Mouse (Mus musculus): ENCODE results near the gene Nmral1. TPM values are rescaled to one million over a fixed set of nuclear protein-coding genes. Genes with fewer than 3 reads are reported as not detected.
A peak's percentile ranks its signal among the peaks of the same experiment; 100 is the strongest.

Nmral1 gene
- polyA plus RNA-seq, 1 experiment from 2014 or later: 73.4 TPM

DNA sequence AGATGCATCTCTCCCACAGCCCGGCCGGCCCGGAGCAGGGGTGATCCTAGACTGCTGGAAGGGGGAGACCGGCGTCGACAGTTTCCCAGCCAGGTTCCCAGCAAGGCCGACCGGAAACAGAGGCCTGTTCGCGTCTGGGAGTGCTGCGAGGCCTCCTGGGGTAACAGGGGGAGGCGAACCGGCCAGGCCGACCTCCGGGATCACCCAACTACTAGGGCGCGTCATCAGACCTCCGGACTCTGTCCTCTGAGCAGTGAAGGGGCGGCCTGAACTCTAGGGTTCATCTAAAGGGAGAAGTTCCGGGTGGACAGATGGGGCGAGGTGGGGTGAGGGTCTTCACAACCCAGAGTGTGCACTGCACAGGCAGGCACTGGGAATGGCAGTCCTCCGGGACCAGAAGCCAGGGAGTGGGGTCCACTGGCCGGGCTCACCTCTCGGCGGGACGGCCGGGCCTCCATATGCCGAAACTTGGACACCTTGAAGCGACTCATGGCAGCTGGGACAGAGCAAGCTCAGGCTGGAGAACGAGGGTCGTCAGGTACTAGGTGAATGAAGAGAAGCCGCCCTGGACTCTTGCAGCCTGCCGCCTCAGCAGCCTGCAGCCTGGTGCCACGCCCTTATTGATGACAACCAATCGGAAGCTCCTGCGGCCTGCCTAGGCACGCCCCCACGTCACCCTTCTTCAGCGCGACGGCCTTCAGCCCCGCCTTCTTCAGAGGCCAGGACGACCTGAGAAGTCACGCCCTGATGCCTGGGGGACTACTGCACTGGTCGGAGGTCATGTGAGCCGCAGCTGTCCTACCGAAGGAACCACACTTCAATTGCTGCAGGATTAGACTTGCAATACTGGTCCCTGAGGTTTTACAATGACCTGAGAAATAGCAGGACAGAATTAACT lies 39.8 kb downstream of the Nmral1 start, which contains the start of gene Coro7:
Gene Coro7 (minus strand): TSS at position 657 of the 898 bp plus-strand sequence.
- no peaks in the 10 kb centered on the region for H3K27me3 ChIP-seq (replicated peaks; ENCODE audit: control insufficient read depth, insufficient read depth, low read length)
- H3K4me1 ChIP-seq (replicated peaks; ENCODE audit: control insufficient read depth, insufficient read depth, low read length): peaks cover 8% of the 10 kb centered on the region
- peak within 1 kb of the TSS; percentile 72 for H3K4me2 ChIP-seq (ENCODE audit: low read length)
- H3K9me3 ChIP-seq (ENCODE audit: control insufficient read depth, low read length): no peaks in the 10 kb centered on the region
- peak within 1 kb of the TSS; percentile 51 for H3K27ac ChIP-seq (ENCODE audit: low read depth)
- H3K4me3 ChIP-seq (ENCODE audit: low read depth, low read length): peak within 1 kb of the TSS; percentile 71
- under 1% methylated on average over 47 of the region's 47 CpGs for whole genome bisulfite sequencing
- peak; percentile 88 for ATAC-seq (replicated peaks; ENCODE audit: low FRiP score, low TSS enrichment, low read depth)
- H3K9ac ChIP-seq (ENCODE audit: low read length): peak within 1 kb of the TSS; percentile 55
- H3K36me3 ChIP-seq (ENCODE audit: control insufficient read depth, insufficient read depth, low read length): peaks cover 24% of the 10 kb centered on the region
- peak; percentile 89 for DNase-seq (ENCODE audit: low spot score)

DNA sequence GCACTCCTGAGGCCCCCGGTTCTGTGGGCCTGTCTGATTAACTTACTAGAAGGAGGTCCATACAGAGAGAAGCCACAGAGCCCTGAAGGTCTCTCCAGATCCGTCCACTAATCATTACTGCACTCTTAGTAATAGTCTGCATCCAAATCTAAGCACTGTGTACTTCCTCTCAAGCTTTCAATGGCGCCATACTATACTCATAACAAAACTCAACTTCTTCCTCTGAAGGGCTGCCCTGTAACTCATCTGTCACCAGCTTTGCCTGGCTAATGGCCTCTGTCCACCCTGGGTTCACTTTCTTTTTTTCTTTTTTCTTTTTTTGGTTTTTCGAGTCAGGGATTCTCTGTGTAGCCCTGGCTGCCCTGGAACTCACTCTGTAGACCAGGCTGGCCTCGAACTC lies 41.1 kb downstream of the Nmral1 start:
- no peak overlapping the region for H3K27ac ChIP-seq (ENCODE audit: low read depth)
- H3K4me1 ChIP-seq (replicated peaks; ENCODE audit: control insufficient read depth, insufficient read depth, low read length): peaks cover 8% of the 10 kb centered on the region
- WGBS: 75% methylated on average over 5 of the region's 5 CpGs
- ATAC-seq (replicated peaks; ENCODE audit: low FRiP score, low TSS enrichment, low read depth) (no peak), DNase-seq (ENCODE audit: low spot score) (no peak)
- H3K4me3 ChIP-seq (ENCODE audit: low read depth, low read length): no peak overlapping the region
- no peak overlapping the region for H3K9ac ChIP-seq (ENCODE audit: low read length)
- no peak overlapping the region for H3K4me2 ChIP-seq (ENCODE audit: low read length)
- no peaks in the 10 kb centered on the region for H3K27me3 ChIP-seq (replicated peaks; ENCODE audit: control insufficient read depth, insufficient read depth, low read length)
- peaks cover 35% of the 10 kb centered on the region for H3K36me3 ChIP-seq (ENCODE audit: control insufficient read depth, insufficient read depth, low read length)
- no peaks in the 10 kb centered on the region for H3K9me3 ChIP-seq (ENCODE audit: control insufficient read depth, low read length)

DNA sequence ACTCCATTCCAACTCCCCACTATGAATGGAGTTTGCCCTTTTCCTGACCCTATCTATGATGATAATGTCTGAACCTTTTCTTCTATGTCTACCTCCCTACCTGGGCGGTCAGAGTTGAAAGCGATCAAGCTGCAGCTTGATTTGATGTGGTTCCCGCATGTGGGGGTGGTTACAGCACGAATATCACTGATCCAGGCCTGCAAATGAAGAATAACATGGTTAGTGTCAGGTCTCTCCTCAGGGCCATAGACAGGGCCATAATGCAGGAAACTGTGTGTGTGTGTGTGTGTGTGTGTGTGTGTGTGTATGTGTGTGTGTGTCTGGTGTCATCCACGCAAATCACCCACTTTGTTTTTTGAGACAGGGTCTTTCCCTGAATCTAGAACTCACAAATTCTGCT lies 42.3 kb downstream of the Nmral1 start:
- peaks cover 8% of the 10 kb centered on the region for H3K4me1 ChIP-seq (replicated peaks; ENCODE audit: control insufficient read depth, insufficient read depth, low read length)
- no peak overlapping the region for H3K27ac ChIP-seq (ENCODE audit: low read depth)
- H3K9ac ChIP-seq (ENCODE audit: low read length): no peak overlapping the region
- no peak for DNase-seq (ENCODE audit: low spot score)
- no peaks in the 10 kb centered on the region for H3K9me3 ChIP-seq (ENCODE audit: control insufficient read depth, low read length)
- no peak for ATAC-seq (replicated peaks; ENCODE audit: low FRiP score, low TSS enrichment, low read depth)
- 93% methylated on average over 5 of the region's 5 CpGs for WGBS
- H3K4me2 ChIP-seq (ENCODE audit: low read length): no peak overlapping the region
- peaks cover 42% of the 10 kb centered on the region for H3K36me3 ChIP-seq (ENCODE audit: control insufficient read depth, insufficient read depth, low read length)
- no peaks in the 10 kb centered on the region for H3K27me3 ChIP-seq (replicated peaks; ENCODE audit: control insufficient read depth, insufficient read depth, low read length)
- no peak overlapping the region for H3K4me3 ChIP-seq (ENCODE audit: low read depth, low read length)

DNA sequence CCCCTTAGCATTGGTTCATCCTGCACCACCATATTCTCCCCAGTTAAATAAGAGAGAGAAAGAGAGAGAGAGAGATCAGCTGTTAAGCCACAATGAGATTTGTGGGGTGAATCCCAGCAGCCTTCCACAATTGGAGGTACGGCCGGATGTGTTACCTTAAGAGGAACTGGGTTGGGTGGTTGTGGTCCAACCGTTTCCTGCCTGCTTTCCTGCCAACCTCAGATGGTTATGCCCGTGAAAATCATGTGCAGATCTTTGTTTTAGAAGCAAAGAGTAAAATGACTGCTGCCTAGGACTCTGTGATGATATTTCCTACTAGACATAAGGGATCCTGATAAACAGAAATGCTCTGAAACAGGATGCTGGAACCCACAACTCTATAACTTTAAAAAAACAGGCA lies 45.1 kb downstream of the Nmral1 start:
- H3K9ac ChIP-seq (ENCODE audit: low read length): no peak overlapping the region
- H3K27ac ChIP-seq (ENCODE audit: low read depth): no peak overlapping the region
- ATAC-seq (replicated peaks; ENCODE audit: low FRiP score, low TSS enrichment, low read depth) (no peak), DNase-seq (ENCODE audit: low spot score) (no peak)
- WGBS: 86% methylated on average over 4 of the region's 4 CpGs
- H3K4me2 ChIP-seq (ENCODE audit: low read length): no peak overlapping the region
- H3K27me3 ChIP-seq (replicated peaks; ENCODE audit: control insufficient read depth, insufficient read depth, low read length): no peaks in the 10 kb centered on the region
- peaks cover 8% of the 10 kb centered on the region for H3K4me1 ChIP-seq (replicated peaks; ENCODE audit: control insufficient read depth, insufficient read depth, low read length)
- H3K9me3 ChIP-seq (ENCODE audit: control insufficient read depth, low read length): no peaks in the 10 kb centered on the region
- peaks cover 61% of the 10 kb centered on the region for H3K36me3 ChIP-seq (ENCODE audit: control insufficient read depth, insufficient read depth, low read length)
- H3K4me3 ChIP-seq (ENCODE audit: low read depth, low read length): no peak overlapping the region

DNA sequence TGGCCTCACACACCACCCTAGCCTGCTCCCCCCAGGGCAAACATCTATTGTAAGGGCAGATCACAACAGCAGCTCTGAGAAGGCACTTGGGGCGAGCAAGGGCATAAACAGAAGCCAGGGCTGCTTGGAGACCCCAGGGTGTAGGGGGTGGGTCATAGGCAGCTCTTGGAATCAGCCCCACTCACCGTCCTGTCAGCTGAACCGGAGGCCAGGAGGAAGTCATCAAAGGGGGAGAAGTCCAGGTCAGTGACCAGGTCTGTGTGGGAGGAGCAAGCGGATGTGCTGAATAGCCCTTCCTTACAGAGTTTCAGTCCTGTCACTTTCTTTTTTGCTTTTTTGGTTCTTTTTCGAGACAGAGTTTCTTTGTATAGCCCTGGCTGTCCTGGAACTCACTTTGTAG lies 48.8 kb downstream of the Nmral1 start:
- H3K36me3 ChIP-seq (ENCODE audit: control insufficient read depth, insufficient read depth, low read length): peaks cover 70% of the 10 kb centered on the region
- H3K9me3 ChIP-seq (ENCODE audit: control insufficient read depth, low read length): no peaks in the 10 kb centered on the region
- DNase-seq (ENCODE audit: low spot score) (no peak), ATAC-seq (replicated peaks; ENCODE audit: low FRiP score, low TSS enrichment, low read depth) (no peak)
- no peak overlapping the region for H3K27ac ChIP-seq (ENCODE audit: low read depth)
- H3K9ac ChIP-seq (ENCODE audit: low read length): no peak overlapping the region
- no peak overlapping the region for H3K4me3 ChIP-seq (ENCODE audit: low read depth, low read length)
- no peak overlapping the region for H3K4me2 ChIP-seq (ENCODE audit: low read length)
- no peaks in the 10 kb centered on the region for H3K27me3 ChIP-seq (replicated peaks; ENCODE audit: control insufficient read depth, insufficient read depth, low read length)
- WGBS: 74% methylated on average over 5 of the region's 5 CpGs
- H3K4me1 ChIP-seq (replicated peaks; ENCODE audit: control insufficient read depth, insufficient read depth, low read length): no peaks in the 10 kb centered on the region

DNA sequence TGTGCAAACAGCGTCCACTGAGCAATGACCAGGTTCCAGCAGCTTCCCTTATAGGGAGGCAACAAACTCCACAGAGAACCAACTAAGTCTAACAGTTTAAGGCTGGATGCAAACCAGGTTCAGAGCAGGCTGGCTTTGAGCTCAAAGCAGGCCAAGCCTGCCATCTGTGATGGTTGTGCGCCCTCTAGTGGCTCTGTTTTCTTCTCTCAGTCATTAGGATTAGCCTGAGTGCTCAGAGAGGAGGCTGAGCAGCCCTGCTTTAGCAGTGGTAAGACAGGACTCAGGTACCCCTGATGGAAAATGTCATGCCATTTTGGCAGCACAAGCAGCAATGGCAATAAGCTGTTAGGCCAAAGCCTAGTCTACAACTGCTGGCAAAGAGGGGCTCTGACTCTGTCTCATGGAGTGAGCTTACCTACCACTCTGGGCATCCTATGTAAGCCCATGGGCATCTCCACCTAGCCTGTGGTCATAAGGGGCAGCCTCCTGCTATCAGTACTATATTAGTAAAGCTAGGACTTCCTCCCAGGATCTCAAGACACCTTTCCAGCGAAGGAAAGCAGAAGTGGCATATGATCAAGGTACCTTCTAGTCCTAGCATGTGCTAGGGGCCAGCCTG lies 51.9 kb downstream of the Nmral1 start:
- 32% methylated on average over 3 of the region's 3 CpGs for WGBS
- Histone ChIP-seq H3K27ac (ENCODE audit: low read depth) (no peak overlapping the region), H3K4me2 (ENCODE audit: low read length) (no peak overlapping the region), H3K9me3 (ENCODE audit: control insufficient read depth, low read length) (no peaks in the 10 kb centered on the region), H3K27me3 (replicated peaks; ENCODE audit: control insufficient read depth, insufficient read depth, low read length) (no peaks in the 10 kb centered on the region), H3K9ac (ENCODE audit: low read length) (0 out of 2 replicates have a peak overlapping the region, but pooled peaks have one; percentile 7), H3K4me3 (ENCODE audit: low read depth, low read length) (no peak overlapping the region), H3K36me3 (ENCODE audit: control insufficient read depth, insufficient read depth, low read length) (peaks cover 51% of the 10 kb centered on the region), H3K4me1 (replicated peaks; ENCODE audit: control insufficient read depth, insufficient read depth, low read length) (no peaks in the 10 kb centered on the region)
- DNase-seq (ENCODE audit: low spot score) (peak; percentile 93), ATAC-seq (replicated peaks; ENCODE audit: low FRiP score, low TSS enrichment, low read depth) (peak; percentile 81)

DNA sequence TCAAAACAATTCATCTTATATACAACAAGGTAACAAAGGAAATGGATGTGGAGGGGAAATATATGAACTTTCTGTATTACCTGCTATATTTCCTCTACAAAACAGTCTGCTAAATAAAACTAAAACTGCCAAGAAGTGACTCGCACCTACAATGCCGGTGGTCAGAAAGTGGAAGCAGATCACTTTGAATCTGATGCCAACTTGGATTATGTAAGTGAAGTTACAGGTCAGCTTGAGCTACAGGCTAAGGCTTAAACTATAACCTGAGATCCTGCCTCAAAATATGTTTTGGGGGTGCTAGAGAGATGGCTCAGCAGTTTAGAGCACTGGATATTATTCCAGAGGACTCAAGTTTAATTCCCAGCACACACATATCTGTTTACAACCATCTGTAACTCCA lies 53.4 kb downstream of the Nmral1 start:
- H3K27me3 ChIP-seq (replicated peaks; ENCODE audit: control insufficient read depth, insufficient read depth, low read length): no peaks in the 10 kb centered on the region
- no peak overlapping the region for H3K27ac ChIP-seq (ENCODE audit: low read depth)
- no peaks in the 10 kb centered on the region for H3K4me1 ChIP-seq (replicated peaks; ENCODE audit: control insufficient read depth, insufficient read depth, low read length)
- no peak overlapping the region for H3K4me2 ChIP-seq (ENCODE audit: low read length)
- no peak overlapping the region for H3K4me3 ChIP-seq (ENCODE audit: low read depth, low read length)
- no peak for ATAC-seq (replicated peaks; ENCODE audit: low FRiP score, low TSS enrichment, low read depth)
- DNase-seq (ENCODE audit: low spot score): no peak
- no peak overlapping the region for H3K9ac ChIP-seq (ENCODE audit: low read length)
- 95% methylated on average over 2 of the region's 2 CpGs for WGBS
- no peaks in the 10 kb centered on the region for H3K9me3 ChIP-seq (ENCODE audit: control insufficient read depth, low read length)
- H3K36me3 ChIP-seq (ENCODE audit: control insufficient read depth, insufficient read depth, low read length): peaks cover 56% of the 10 kb centered on the region

DNA sequence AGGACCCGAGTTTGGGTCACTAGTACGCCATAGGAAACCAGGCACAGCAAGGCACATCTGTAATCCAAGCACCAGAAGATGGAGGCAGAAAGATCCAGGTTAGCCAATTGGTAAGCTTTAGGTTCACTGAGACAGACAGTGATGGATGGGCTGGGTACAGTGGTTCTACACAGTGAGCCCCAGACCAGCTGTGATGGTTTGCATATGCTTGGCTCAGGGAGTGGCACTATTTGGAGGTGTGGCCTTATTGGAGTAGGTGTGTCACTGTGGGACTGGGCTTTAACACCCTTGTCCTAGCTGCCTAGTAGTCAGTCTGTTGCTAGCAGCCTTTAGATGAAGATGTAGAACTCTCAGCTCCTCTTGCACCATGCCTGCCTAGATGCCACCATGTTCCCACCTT lies 55.4 kb downstream of the Nmral1 start:
- Histone ChIP-seq H3K9ac (ENCODE audit: low read length) (no peak overlapping the region), H3K4me3 (ENCODE audit: low read depth, low read length) (no peak overlapping the region), H3K27ac (ENCODE audit: low read depth) (no peak overlapping the region), H3K4me1 (replicated peaks; ENCODE audit: control insufficient read depth, insufficient read depth, low read length) (peaks cover 6% of the 10 kb centered on the region), H3K4me2 (ENCODE audit: low read length) (no peak overlapping the region), H3K27me3 (replicated peaks; ENCODE audit: control insufficient read depth, insufficient read depth, low read length) (no peaks in the 10 kb centered on the region), H3K9me3 (ENCODE audit: control insufficient read depth, low read length) (no peaks in the 10 kb centered on the region), H3K36me3 (ENCODE audit: control insufficient read depth, insufficient read depth, low read length) (peaks cover 39% of the 10 kb centered on the region)
- DNase-seq (ENCODE audit: low spot score): no peak
- WGBS: 86% methylated on average over 2 of the region's 2 CpGs
- ATAC-seq (replicated peaks; ENCODE audit: low FRiP score, low TSS enrichment, low read depth): no peak

Data from intestine, embryonic 14.5 days (tissue).